Mouse (Mus musculus): ENCODE measurements around the gene Gm9268. TPM values are rescaled to one million over a fixed set of nuclear protein-coding genes. Genes with fewer than 3 reads are reported as not detected.
"Not testable (repeated sequence)": the region's sequence is repeated elsewhere in the genome, so short reads cannot be mapped to it uniquely, and the experiment has no call there.

Gene Gm9268
- polyA plus RNA-seq (2015; fragmentation: Nextera tagmentation; extraction: Ambion mirVana), result not detected in 2 replicates

- not testable (repeated sequence) for H3K4me3 ChIP-seq (replicated peaks); H3K36me3 ChIP-seq; ATAC-seq (replicated peaks; ENCODE audit: low FRiP score); H3K9me3 ChIP-seq (replicated peaks); H3K27me3 ChIP-seq; H3K4me2 ChIP-seq; H3K27ac ChIP-seq; H3K9ac ChIP-seq; H3K4me1 ChIP-seq
- no CpG with 5 or more reads among the region's 1 CpGs for WGBS
These were observed at the start of gene Gm9268 for GRCm38 (mm10) chr7:43018465-43018864. Gene Gm9268, plus strand, starts transcription at chr7:43018765.

- H3K4me1 ChIP-seq, result no peaks in the 10 kb centered on the region
- H3K9ac ChIP-seq, result no peak overlapping the region
- WGBS, result 85% methylated on average over 11 of the region's 11 CpGs
- H3K27me3 ChIP-seq, result no peaks in the 10 kb centered on the region
- no peak overlapping the region for H3K4me3 ChIP-seq (replicated peaks)
- no peak overlapping the region for H3K4me2 ChIP-seq
- no peak for ATAC-seq (replicated peaks; ENCODE audit: low FRiP score)
- H3K9me3 ChIP-seq (replicated peaks), result peaks cover 42% of the 10 kb centered on the region
- H3K27ac ChIP-seq, result no peak overlapping the region
- no peaks in the 10 kb centered on the region for H3K36me3 ChIP-seq
These were observed 38.5 kb upstream of the Gm9268 start for GRCm38 (mm10) chr7:42980098-42980497.

GRCm38 (mm10) chr7:42980739-42981138 lies 37.8 kb upstream of the Gm9268 start:
- Histone ChIP-seq H3K4me1 (no peaks in the 10 kb centered on the region), H3K9ac (no peak overlapping the region), H3K4me3 (replicated peaks) (no peak overlapping the region), H3K9me3 (replicated peaks) (peaks cover 42% of the 10 kb centered on the region), H3K27ac (no peak overlapping the region), H3K27me3 (no peaks in the 10 kb centered on the region), H3K4me2 (no peak overlapping the region), H3K36me3 (no peaks in the 10 kb centered on the region)
- no peak for ATAC-seq (replicated peaks; ENCODE audit: low FRiP score)
- 94% methylated on average over 10 of the region's 10 CpGs for WGBS

GRCm38 (mm10) chr7:43077831-43078230 lies 59.3 kb downstream of the Gm9268 start:
- Histone ChIP-seq H3K4me1 (no peaks in the 10 kb centered on the region), H3K9me3 (replicated peaks) (no peaks in the 10 kb centered on the region), H3K27ac (no peak overlapping the region), H3K9ac (no peak overlapping the region), H3K4me2 (no peak overlapping the region), H3K4me3 (replicated peaks) (no peak overlapping the region), H3K36me3 (no peaks in the 10 kb centered on the region), H3K27me3 (no peaks in the 10 kb centered on the region)
- no peak for ATAC-seq (replicated peaks; ENCODE audit: low FRiP score)
- WGBS, result 89% methylated on average over 8 of the region's 8 CpGs

Other genes starting within 250 kb of the Gm9268 start
- gene Vmn2r62, start 225.2 kb upstream of the Gm9268 start, polyA plus RNA-seq (2015; fragmentation: Nextera tagmentation; extraction: Ambion mirVana), result not detected in 2 replicates
- not detected in 2 replicates for gene Gm2381, start 151.5 kb upstream of the Gm9268 start, polyA plus RNA-seq (2015; fragmentation: Nextera tagmentation; extraction: Ambion mirVana)
- gene Vmn2r63, start 84.9 kb upstream of the Gm9268 start, polyA plus RNA-seq (2015; fragmentation: Nextera tagmentation; extraction: Ambion mirVana), result not detected in 2 replicates
- not detected in 2 replicates for gene Zfp936, start 95.5 kb downstream of the Gm9268 start, polyA plus RNA-seq (2015; fragmentation: Nextera tagmentation; extraction: Ambion mirVana)